Mouse (Mus musculus) hindbrain, postnatal 0 days (tissue): ENCODE results near the gene Gm1113. TPM values are rescaled to one million over a fixed set of nuclear protein-coding genes. Genes with fewer than 3 reads are reported as not detected.

Experiments used
- ATAC-seq: fragments of 200-750 bp; cut with Nextera tagmentation; 2 replicates; pipeline ENCODE4 v1.8.0; 2017; ENCODE audit warnings: mild to moderate bottlenecking, moderate TSS enrichment, moderate library complexity
- DNase-seq: peaks from one replicate; pipeline ENCODE4 v3.0.0-alpha.2; 2015; ENCODE audit warnings: low spot score
- H3K27ac ChIP-seq: fragments of 300-500 bp; sonication (generic); 2 replicates; pipeline ENCODE4 v1.5.1; 2014; ENCODE audit warnings: mild to moderate bottlenecking
- H3K27me3 ChIP-seq: fragments of 300-500 bp; sonication (generic); 2 replicates; pipeline ENCODE4 v1.6.1; 2014; ENCODE audit warnings: low read length, mixed read lengths; ENCODE audit not compliant: insufficient read depth
- H3K36me3 ChIP-seq: fragments of 300-500 bp; sonication (generic); 2 replicates; pipeline ENCODE4 v1.6.1; 2014; ENCODE audit warnings: low read length, mixed read lengths; ENCODE audit not compliant: insufficient read depth
- H3K4me1 ChIP-seq: fragments of 300-500 bp; sonication (generic); 2 replicates; pipeline ENCODE4 v1.6.1; 2014; ENCODE audit warnings: antibody characterized with exemption, low read length, mixed read lengths; ENCODE audit not compliant: insufficient read depth
- H3K4me2 ChIP-seq: fragments of 300-500 bp; sonication (generic); 2 replicates; pipeline ENCODE4 v1.6.1; 2014; ENCODE audit warnings: low read depth, mild to moderate bottlenecking, low read length, moderate library complexity, mixed read lengths
- H3K4me3 ChIP-seq: fragments of 300-500 bp; sonication (generic); 2 replicates; pipeline ENCODE4 v1.5.1; 2014; ENCODE audit warnings: low read length
- H3K9ac ChIP-seq: fragments of 300-500 bp; sonication (generic); replicated peaks from 2 replicates; pipeline ENCODE4 v1.6.1; 2014; ENCODE audit warnings: mild to moderate bottlenecking, low read length, moderate library complexity, mixed read lengths
- H3K9me3 ChIP-seq: fragments of 300-500 bp; sonication (generic); 2 replicates; pipeline ENCODE4 v1.6.1; 2016; ENCODE audit warnings: low read length, mixed read lengths
- CTCF ChIP-seq: IDR thresholded peaks from 2 replicates; pipeline ENCODE4 v1.5.1; 2016; ENCODE audit warnings: antibody characterized with exemption, control low read depth, low read depth
- WGBS: fragments of 180-500 bp; shearing (Covaris S2); extraction: QIAGEN DNeasy Blood & Tissue Kit; methylation state at CpG from one replicate; pipeline ENCODE4 v1.1.7; 2014; 5-methylcytosine and 5-hydroxymethylcytosine counted together
- polyA plus RNA-seq: library from polyadenylated mRNA; unstranded; fragments of >200 nt; fragmentation: Nextera tagmentation; extraction: Ambion mirVana; gene quantifications from 2 replicates; pipeline ENCODE4 v1.2.1, GENCODE M21; 2015
- total RNA-seq: library from RNA; depleted of rRNA; stranded (reverse); fragments of >200 nt; gene quantifications from 2 replicates; pipeline ENCODE4 v1.2.3, GENCODE M21; 2014

The Gm1113 gene
- total and polyA plus RNA-seq, 2 experiments from 2014 or later = not detected

- no peak overlapping the region for H3K9ac ChIP-seq
- no peak overlapping the region for H3K27ac ChIP-seq
- H3K4me1 ChIP-seq = no peaks in the 10 kb centered on the region
- H3K27me3 ChIP-seq = no peaks in the 10 kb centered on the region
- H3K9me3 ChIP-seq = no peaks in the 10 kb centered on the region
- no peaks in the 10 kb centered on the region for H3K36me3 ChIP-seq
- DNase-seq (no peak), ATAC-seq (no peak)
- no peak for TF ChIP-seq CTCF
- no peak overlapping the region for H3K4me2 ChIP-seq
- H3K4me3 ChIP-seq = no peak overlapping the region
- WGBS = 53% methylated on average over 4 of the region's 4 CpGs
Observed at GRCm38 (mm10) chr9:35493733-35494092, 24.4 kb downstream of the Gm1113 start.

GRCm38 (mm10) chr9:35493033-35493732 is 24.9 kb downstream of the Gm1113 start:
- ATAC-seq (no peak), DNase-seq (no peak)
- no peaks in the 10 kb centered on the region for H3K36me3 ChIP-seq
- no peak for TF ChIP-seq CTCF
- no peak overlapping the region for H3K4me3 ChIP-seq
- no peak overlapping the region for H3K9ac ChIP-seq
- WGBS = 48% methylated on average over 7 of the region's 7 CpGs
- no peak overlapping the region for H3K27ac ChIP-seq
- H3K9me3 ChIP-seq = no peaks in the 10 kb centered on the region
- H3K27me3 ChIP-seq = no peaks in the 10 kb centered on the region
- no peak overlapping the region for H3K4me2 ChIP-seq
- H3K4me1 ChIP-seq = no peaks in the 10 kb centered on the region

- DNase-seq (no peak), ATAC-seq (no peak)
- Histone ChIP-seq H3K4me2 (no peak overlapping the region), H3K9me3 (no peaks in the 10 kb centered on the region), H3K27ac (no peak overlapping the region), H3K4me1 (no peaks in the 10 kb centered on the region), H3K4me3 (no peak overlapping the region), H3K9ac (no peak overlapping the region), H3K36me3 (no peaks in the 10 kb centered on the region), H3K27me3 (no peaks in the 10 kb centered on the region)
- WGBS = 73% methylated on average over 11 of the region's 11 CpGs
- no peak for TF ChIP-seq CTCF
Observed at GRCm38 (mm10) chr9:35491109-35491866, 26.8 kb downstream of the Gm1113 start.

- WGBS = 91% methylated on average over 4 of the region's 4 CpGs
Observed at GRCm38 (mm10) chr9:35488496-35488895, 29.6 kb downstream of the Gm1113 start.

GRCm38 (mm10) chr9:35486616-35487015 is 31.5 kb downstream of the Gm1113 start:
- Histone ChIP-seq H3K9ac (no peak overlapping the region), H3K9me3 (no peaks in the 10 kb centered on the region), H3K4me1 (no peaks in the 10 kb centered on the region), H3K27ac (no peak overlapping the region), H3K4me2 (no peak overlapping the region), H3K4me3 (no peak overlapping the region), H3K27me3 (no peaks in the 10 kb centered on the region), H3K36me3 (0 out of 2 replicates have a peak, but pooled peaks cover 3% of the 10 kb centered on the region)
- WGBS = 83% methylated on average over 13 of the region's 13 CpGs
- DNase-seq (no peak), ATAC-seq (no peak)
- TF ChIP-seq CTCF = no peak

More at GRCm38 (mm10) chr9:35488496-35488895, 29.6 kb downstream of the Gm1113 start:
- Histone ChIP-seq H3K4me1 (no peaks in the 10 kb centered on the region), H3K4me2 (no peak overlapping the region), H3K27ac (no peak overlapping the region), H3K36me3 (0 out of 2 replicates have a peak, but pooled peaks cover 2% of the 10 kb centered on the region), H3K9me3 (no peaks in the 10 kb centered on the region), H3K27me3 (no peaks in the 10 kb centered on the region), H3K4me3 (no peak overlapping the region), H3K9ac (no peak overlapping the region)
- no peak for DNase-seq
- ATAC-seq = no peak
- TF ChIP-seq CTCF = no peak

- Histone ChIP-seq H3K4me3 (no peak overlapping the region), H3K36me3 (0 out of 2 replicates have a peak, but pooled peaks cover 3% of the 10 kb centered on the region), H3K9me3 (no peaks in the 10 kb centered on the region), H3K4me2 (no peak overlapping the region), H3K4me1 (no peaks in the 10 kb centered on the region), H3K9ac (no peak overlapping the region), H3K27me3 (no peaks in the 10 kb centered on the region), H3K27ac (no peak overlapping the region)
- DNase-seq (no peak), ATAC-seq (no peak)
- no peak for TF ChIP-seq CTCF
- WGBS = 81% methylated on average over 3 of the region's 3 CpGs
Observed at GRCm38 (mm10) chr9:35483949-35484348, 34.1 kb downstream of the Gm1113 start.
